Mouse (Mus musculus) c-Kit-positive CD71-negative TER-119-negative erythroid progenitor cells, embryonic 14.5 days (primary cell): ENCODE data around the gene Ccdc155.
A peak's percentile ranks its signal among the peaks of the same experiment; 100 is the strongest.

Source experiments
- DNase-seq: peaks from one replicate; pipeline ENCODE4 v3.0.0-alpha.2; 2013; ENCODE audit warnings: low read depth

The Ccdc155 gene

GRCm38 (mm10) chr7:45226421-45226820 lies 21.7 kb upstream of the Ccdc155 start:
- no peak for DNase-seq

DNA sequence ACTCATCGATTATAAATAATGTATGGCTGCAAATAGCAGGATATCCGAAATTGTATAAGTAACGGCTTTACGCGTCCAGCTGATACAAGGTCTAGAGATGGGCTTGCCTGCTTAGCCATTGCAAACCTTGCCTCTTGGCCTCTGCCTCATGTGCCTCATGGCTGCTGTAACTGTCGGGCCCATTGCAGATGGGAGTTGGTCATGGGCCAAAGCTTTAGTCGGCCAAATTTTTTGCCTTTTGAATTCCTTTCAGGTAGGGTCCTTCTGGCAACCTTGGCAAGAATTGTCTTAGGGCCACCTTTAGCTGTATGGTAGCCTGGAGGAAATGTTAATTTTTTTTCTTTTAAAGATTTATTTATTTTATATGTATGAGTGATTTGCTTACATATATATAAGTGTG lies 20.1 kb upstream of the Ccdc155 start:
- no peak for DNase-seq

DNA sequence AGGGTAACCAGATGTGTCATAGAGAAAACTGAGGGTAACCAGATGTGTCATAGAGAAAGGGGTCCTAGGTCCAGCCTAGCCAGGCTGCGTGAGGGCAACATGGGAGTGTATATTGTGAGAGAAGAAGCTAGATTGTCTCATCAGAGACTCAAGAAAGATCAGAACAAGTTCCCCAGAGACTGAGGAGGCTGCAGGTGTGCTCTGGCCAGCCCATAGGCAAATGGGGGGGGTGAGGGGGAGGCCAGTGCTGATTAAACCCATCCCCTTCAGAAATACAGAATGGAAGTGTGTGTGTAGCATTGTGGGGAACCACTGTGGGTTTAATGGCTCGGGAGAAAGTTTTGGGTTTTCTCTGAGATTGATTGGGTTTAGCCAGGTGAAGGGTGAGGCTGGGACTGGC lies 17.0 kb upstream of the Ccdc155 start:
- no peak for DNase-seq

GRCm38 (mm10) chr7:45216442-45217183 lies 11.9 kb upstream of the Ccdc155 start:
- no peak for DNase-seq

GRCm38 (mm10) chr7:45215673-45216441 lies 11.2 kb upstream of the Ccdc155 start, which contains the start of gene Tead2:
Tead2 (plus strand) TSS chr7:45215753.
- DNase-seq, result no peak

DNA sequence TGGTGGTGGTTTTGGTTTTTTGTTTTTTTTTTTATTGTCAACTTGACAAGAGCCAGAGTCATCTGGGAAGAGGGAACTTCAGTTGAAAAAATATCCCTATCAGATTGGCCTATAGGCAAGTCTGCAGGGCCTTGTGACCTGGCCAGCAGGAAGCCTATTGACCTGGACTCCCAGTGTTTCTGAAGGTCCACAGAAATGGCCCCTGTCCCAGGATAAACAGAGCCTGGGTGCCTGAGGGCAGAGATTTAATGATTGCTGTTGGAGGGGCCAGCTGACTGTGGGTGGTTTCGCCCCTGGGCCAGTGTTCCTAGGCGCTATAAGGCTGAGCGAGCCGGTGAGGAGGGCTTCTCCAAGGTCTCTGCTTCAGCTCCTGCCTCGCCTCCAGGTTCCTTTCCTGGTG lies 9.0 kb upstream of the Ccdc155 start:
- DNase-seq, result no peak

- no peak for DNase-seq
These were observed 7.7 kb upstream of the Ccdc155 start for GRCm38 (mm10) chr7:45212356-45212755.

GRCm38 (mm10) chr7:45211851-45212251 lies 7.2 kb upstream of the Ccdc155 start, which contains the start of gene Dkkl1:
Dkkl1 (minus strand) TSS chr7:45212147.
- peak; percentile 57 for DNase-seq

- no peak for DNase-seq
These were observed 6.4 kb upstream of the Ccdc155 start for GRCm38 (mm10) chr7:45211070-45211469.

DNA sequence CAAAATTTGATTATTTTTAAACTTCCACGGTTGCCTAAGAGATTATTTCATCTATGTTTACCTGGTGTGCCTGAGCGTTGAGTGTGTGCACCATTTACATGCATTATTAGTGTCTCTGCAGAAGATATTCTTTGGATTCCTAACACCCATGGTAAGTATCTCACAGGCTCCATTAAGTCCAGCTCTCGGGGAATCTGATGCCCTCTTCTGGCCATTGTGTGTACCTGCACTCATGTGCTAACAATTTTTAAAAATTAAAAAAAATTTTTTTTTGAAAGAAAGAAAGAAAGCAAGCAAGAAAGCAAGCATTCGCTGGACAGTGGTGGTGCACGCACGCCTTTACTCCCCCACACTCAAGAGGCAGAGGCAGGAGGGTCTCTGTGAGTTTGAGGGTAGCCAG lies 3.6 kb upstream of the Ccdc155 start:
- DNase-seq, result no peak

DNA sequence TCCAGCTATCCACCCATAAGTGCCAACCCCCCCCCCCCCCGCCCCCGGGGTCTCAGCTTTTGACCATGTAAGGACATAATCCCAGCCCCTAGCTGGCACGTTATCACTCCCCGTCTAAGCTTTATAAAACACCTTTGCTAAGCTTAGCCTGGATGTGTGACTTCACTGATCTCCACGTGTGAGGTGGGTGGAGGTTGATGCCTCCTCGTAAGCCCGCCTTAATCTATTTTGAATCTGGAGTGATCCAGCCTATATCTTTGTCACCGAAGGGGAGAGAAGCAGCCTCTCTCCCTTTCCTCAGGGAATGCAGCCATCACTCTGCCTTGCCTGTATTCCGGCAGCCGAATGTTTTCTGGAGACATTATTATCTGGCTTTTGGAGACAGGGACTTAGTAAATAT lies 2.0 kb downstream of the Ccdc155 start:
- DNase-seq, result no peak

- DNase-seq, result no peak
These were observed 5.7 kb downstream of the Ccdc155 start for GRCm38 (mm10) chr7:45198961-45199360.

- DNase-seq, result no peak
These were observed 6.3 kb downstream of the Ccdc155 start for GRCm38 (mm10) chr7:45198435-45198834.

DNA sequence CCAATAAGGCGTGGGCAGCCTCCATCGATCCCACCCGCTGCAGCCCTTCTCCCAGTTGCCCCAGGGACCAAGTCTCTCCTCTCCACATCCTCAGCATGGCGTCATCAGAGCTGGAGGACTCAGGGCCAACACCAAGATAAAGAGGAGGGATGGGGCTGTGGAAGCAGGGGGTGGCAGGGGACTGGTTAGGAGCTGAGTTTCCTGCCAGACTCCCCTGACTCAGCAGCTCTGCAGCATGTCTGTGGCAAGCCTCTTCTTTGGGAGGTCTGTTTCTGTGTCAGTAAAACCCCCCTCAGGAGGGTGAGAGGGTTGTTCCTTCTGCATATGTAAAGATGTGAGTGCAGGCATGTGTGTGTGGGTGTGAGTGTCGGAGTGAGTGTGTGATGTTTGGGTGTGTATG lies 7.7 kb downstream of the Ccdc155 start:
- no peak for DNase-seq

- DNase-seq, result no peak
These were observed 8.5 kb downstream of the Ccdc155 start for GRCm38 (mm10) chr7:45196176-45196535.

DNA sequence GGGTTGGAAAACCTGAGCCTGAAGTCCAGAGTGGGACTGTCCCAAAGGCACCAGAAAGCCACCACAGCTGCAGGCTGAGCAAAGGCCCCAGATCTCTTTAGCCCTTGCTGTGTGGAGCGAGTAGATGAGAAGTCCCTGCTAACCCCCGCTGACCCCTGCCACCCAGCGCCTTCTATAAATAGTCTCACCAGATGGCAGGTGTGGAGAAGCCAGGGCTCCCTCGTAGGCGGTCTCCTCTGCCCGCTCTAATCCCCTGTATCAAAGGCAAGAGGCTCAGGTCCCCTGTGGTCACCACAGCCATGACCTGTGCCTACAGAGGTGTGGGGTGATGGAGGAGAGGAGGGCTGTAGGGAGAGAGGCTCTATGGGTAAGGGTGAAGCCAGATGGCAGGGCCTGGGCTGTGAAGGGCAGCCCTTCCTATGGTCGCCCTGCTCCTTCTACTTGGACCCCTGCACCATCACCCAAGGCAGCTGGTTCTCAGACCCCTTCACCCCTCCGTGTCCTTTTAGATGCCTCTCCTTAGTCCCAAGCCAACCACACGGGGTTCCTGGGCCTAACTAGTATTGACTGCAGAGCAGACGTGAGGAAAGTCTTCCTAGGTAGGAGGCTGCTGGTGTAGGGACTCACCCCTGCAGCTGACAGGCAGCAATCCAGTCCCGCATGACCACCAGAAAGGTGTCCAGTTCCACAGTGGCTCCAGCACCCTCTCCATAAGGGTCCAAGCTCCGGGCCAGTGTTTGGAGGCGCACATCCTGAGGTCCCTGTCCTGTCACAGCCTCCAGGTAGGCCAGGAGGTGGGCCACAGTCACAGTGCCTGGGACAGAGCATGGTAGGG lies 9.1 kb downstream of the Ccdc155 start:
- DNase-seq, result no peak

DNA sequence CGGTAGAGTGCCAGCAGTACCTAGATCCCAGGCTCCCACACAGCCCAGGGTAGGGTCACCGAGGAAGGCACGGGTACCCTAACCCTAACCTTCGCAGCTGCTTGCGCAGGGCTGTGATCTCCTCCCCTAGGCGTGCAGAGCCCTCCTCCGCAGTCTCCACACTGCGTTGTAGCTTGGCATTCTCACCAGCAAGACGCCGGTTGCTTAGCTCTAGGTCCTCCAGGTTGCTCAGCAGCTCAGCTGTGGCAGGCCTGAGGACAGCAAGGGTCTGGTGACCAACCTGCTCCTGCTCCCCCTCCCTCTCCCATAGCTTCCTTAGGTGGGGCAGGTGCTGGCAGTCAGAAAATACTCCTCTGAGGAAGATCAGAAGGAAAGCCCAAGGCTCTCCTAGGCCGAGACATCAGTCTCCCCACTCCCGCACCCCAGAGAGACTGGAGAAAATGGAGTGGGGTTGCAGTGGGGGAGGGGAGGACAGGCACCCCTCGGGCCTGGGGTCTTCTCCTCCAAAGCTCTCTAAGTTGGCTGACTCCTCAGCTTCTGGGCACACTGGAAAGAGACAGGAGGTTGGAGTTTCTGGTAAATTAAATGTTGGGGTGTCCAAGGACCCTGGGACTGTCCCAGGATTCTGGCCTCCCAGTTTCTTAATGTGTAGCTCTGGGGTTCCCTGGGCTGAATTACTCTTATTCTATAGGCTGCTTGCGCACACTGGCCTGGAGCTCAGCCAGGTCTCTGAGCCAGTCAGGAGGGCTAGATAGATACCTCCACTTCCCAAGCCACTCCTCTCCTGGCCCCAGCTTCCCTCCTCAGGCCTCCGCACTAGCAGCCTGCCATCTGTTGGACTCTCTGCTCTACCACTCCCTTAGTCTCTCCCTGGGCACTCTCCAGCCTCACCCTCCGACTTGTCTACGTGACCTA lies 10.6 kb downstream of the Ccdc155 start:
- DNase-seq, result no peak

GRCm38 (mm10) chr7:45193406-45193805 lies 11.3 kb downstream of the Ccdc155 start:
- DNase-seq, result no peak

- DNase-seq, result no peak
These were observed 11.9 kb downstream of the Ccdc155 start for GRCm38 (mm10) chr7:45192585-45193310.

DNA sequence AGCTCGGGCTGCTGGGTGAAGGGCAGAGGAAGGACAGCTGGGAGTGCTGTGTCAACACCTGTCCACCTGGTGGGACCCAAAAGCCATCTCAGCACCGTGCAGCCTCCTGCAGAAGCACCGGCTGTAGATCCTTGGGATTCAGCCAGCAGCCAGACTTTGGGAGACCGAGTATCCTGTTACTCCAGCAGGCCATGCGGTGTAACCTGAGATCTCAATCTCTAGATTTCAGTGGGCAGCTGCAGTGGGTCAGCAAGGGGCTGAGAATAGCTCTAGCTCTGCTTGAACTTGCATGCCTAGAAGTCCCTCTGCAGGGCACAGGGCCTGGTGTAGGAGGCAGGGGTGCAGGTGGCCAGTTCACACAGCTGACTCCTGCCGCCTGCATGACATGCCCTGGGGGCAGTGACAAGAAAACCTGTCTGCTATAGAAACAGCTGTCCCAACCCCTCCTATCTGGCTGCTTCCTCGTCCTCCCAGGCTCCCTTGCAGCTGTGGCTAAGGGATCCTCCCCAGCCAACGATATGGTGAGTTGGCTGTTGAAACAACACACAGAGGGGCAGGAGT lies 12.8 kb downstream of the Ccdc155 start:
- DNase-seq, result no peak
